8 mouse cellular contexts compared by ENCODE assay signal in the genomic region with DNA sequence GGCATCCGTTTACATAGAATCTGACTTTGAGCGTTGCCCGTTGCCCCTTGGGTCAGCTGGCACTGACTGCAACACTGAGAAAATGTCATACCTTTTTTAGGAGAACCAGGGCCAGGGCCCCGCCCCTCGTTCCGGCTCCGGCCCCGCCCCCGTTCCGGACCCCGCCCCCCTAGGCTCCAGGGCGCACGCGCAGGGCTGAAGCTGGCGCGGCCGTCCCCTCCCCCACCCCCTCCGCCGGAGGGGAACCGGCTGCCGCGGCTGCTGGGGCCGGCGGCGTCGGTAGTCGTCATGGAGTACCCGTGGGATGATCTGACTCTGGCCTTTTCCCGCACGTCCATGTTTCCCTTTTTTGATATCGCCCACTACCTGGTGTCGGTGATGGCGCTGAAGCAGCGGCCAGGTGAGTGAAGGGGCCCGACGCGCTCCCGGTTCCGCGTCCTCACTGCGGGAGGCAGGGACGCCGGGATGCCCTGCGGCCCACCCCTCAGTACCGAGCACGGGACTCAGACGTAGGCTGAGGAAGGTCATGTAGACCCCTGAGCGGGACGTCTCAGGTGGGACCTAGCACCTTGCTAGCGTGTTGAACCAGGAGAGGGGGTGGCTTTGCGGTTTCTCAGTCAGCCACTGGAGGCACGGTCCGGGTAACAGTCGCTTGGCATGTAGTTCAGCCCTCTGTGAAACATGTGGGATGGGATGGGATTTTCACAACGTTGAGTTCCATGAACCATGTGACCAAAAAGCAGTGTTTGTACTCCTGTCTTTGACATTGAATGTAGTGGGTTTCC. TPM values are rescaled to one million over a fixed set of nuclear protein-coding genes. Genes with fewer than 3 reads are reported as not detected.
A peak's percentile ranks its signal among the peaks of the same experiment; 100 is the strongest.
DNase-seq lines count a peak whose midpoint lies in the region; ATAC-seq and TF ChIP-seq lines count a peak whose summit lies in the region.

A gene (plus strand): TSS at position 225 of the 785 bp plus-strand sequence.

- H3K4me2 ChIP-seq in forebrain, embryonic 16.5 days (ENCODE audit: low read length), result peak within 1 kb of the TSS; percentile 81

- TF ChIP-seq EP300 in MEL (IDR thresholded peaks at IDR 0.05; ENCODE audit: low read depth in 1 of 2, low read length in 2 of 2), result no peak

- peak within 1 kb of the TSS; percentile 97 to 100 for H3K4me3 ChIP-seq in MEL (ENCODE audit: control insufficient read depth in 1 of 2, insufficient read depth in 1 of 2, low read depth in 2 of 2, low read length in 2 of 2)
- H3K4me3 ChIP-seq in forebrain, embryonic 16.5 days (replicated peaks; ENCODE audit: low read length), result peak within 1 kb of the TSS; percentile 98

- peak; percentile 89 for ATAC-seq in forebrain, embryonic 16.5 days

- peak within 1 kb of the TSS; percentile 74 for H3K9ac ChIP-seq in MEL (ENCODE audit: control insufficient read depth, low read depth, low read length, poor library complexity, severe bottlenecking)
- peak within 1 kb of the TSS; percentile 88 for H3K9ac ChIP-seq in forebrain, embryonic 16.5 days (replicated peaks; ENCODE audit: low read depth, low read length)

- peaks cover 0 to 6% of the 10 kb centered on the region in 2 experiments; a peak in 2 of 4 replicates for H3K36me3 ChIP-seq in MEL (ENCODE audit: control insufficient read depth in 1 of 2, insufficient read depth in 2 of 2, low read length in 2 of 2)
- no peaks in the 10 kb centered on the region for H3K36me3 ChIP-seq in forebrain, embryonic 16.5 days (ENCODE audit: control insufficient read depth, insufficient read depth)

- peaks cover 5 to 6% of the 10 kb centered on the region in 2 experiments; a peak in 3 of 4 replicates for H3K4me1 ChIP-seq in MEL (ENCODE audit: control insufficient read depth in 1 of 2, insufficient read depth in 2 of 2, low read length in 2 of 2)
- H3K4me1 ChIP-seq in forebrain, embryonic 16.5 days (replicated peaks; ENCODE audit: control insufficient read depth, insufficient read depth, low read length), result peaks cover 5% of the 10 kb centered on the region; the same call in 1 of the 2 replicates

- TF ChIP-seq RAD21 in MEL (IDR thresholded peaks at IDR 0.05; ENCODE audit: low read depth, low read length), result no peak

- no peaks in the 10 kb centered on the region; a peak in 1 of 4 replicates for H3K27me3 ChIP-seq in MEL (ENCODE audit: control insufficient read depth in 1 of 2, insufficient read depth in 2 of 2, low read length in 2 of 2)
- no peaks in the 10 kb centered on the region for H3K27me3 ChIP-seq in forebrain, embryonic 16.5 days (replicated peaks; ENCODE audit: control insufficient read depth, insufficient read depth, low read length)

- WGBS in forebrain, embryonic 16.5 days, result under 1% methylated on average over 53 of the region's 55 CpGs

- peak; percentile 52 to 62; a peak in 2 of 4 replicates for TF ChIP-seq POLR2A in MEL (IDR thresholded peaks at IDR 0.05; ENCODE audit: control insufficient read depth in 1 of 2, insufficient read depth in 1 of 2, low read depth in 1 of 2, low read length in 2 of 2, poor library complexity in 1 of 2)

- no peak for TF ChIP-seq CTCF in MEL (IDR thresholded peaks at IDR 0.05 in 2 of 3, conservative IDR thresholded peaks at IDR 0.05 in 1 of 3; ENCODE audit: control insufficient read depth in 1 of 3, insufficient read depth in 1 of 3, low read depth in 2 of 3, low read length in 3 of 3, poor library complexity in 1 of 3, severe bottlenecking in 1 of 3)

- peaks cover 4% of the 10 kb centered on the region for H3K79me2 ChIP-seq in MEL (ENCODE audit: control insufficient read depth, insufficient read depth, low read length, poor library complexity)

- peak within 1 kb of the TSS; percentile 49 for H3K27ac ChIP-seq in MEL (ENCODE audit: control insufficient read depth, low read depth, low read length)
- peak within 1 kb of the TSS; percentile 50; the same call in 1 of the 2 replicates for H3K27ac ChIP-seq in forebrain, embryonic 16.5 days (ENCODE audit: low read length)

- no peaks in the 10 kb centered on the region for H3K9me3 ChIP-seq in MEL (replicated peaks; ENCODE audit: insufficient read depth, low read length)
- no peaks in the 10 kb centered on the region for H3K9me3 ChIP-seq in forebrain, embryonic 16.5 days (ENCODE audit: control insufficient read depth, low read length)

- peak; percentile 81 for DNase-seq in MEL (ENCODE audit: low read depth, low spot score)
- peak; percentile 73 to 86 for DNase-seq in cerebellum, adult 18-20 months
- peak; percentile 87 for DNase-seq in heart, postnatal 4 days
- peak; percentile 68 to 82 for DNase-seq in layer of hippocampus, postnatal 10 days (ENCODE audit: low spot score in 2 of 2)
- DNase-seq in lung, postnatal 10 days, result peak; percentile 65
- DNase-seq in ovary, postnatal 14 days (ENCODE audit: low spot score), result peak; percentile 59
- peak; percentile 81 for DNase-seq in thymus, postnatal 14 days

TF ChIP-seq in MEL, 35 proteins besides CTCF, POLR2A, EP300 and RAD21:
- TF ChIP-seq TBP (IDR thresholded peaks at IDR 0.05; ENCODE audit: low read depth, low read length) (0 out of 2 replicates have a peak, but pooled peaks have one; percentile 30), GABPA (IDR thresholded peaks at IDR 0.05; ENCODE audit: low read depth, low read length) (no peak), ZNF384 (IDR thresholded peaks at IDR 0.05; ENCODE audit: low read depth, low read length) (no peak), BHLHE40 (IDR thresholded peaks at IDR 0.05; ENCODE audit: borderline replicate concordance, low read depth, low read length) (0 out of 2 replicates have a peak, but pooled peaks have one; percentile 15), USF1 (IDR thresholded peaks at IDR 0.05; ENCODE audit: low read depth, low read length) (peak; percentile 61; the same call in 1 of the 2 replicates), NRF1 (IDR thresholded peaks at IDR 0.05; ENCODE audit: insufficient read depth, low read depth, low read length, poor library complexity, severe bottlenecking) (peak; percentile 83), GATA1 (IDR thresholded peaks at IDR 0.05; ENCODE audit: low read depth, low read length) (no peak), MEF2A (IDR thresholded peaks at IDR 0.05; ENCODE audit: extremely low read depth, insufficient replicate concordance, low read depth, low read length, poor library complexity, severe bottlenecking) (no peak), MYB (IDR thresholded peaks at IDR 0.05; ENCODE audit: low read depth, low read length) (no peak), E2F4 (IDR thresholded peaks at IDR 0.05; ENCODE audit: borderline replicate concordance, low read depth, low read length) (no peak), MAX (IDR thresholded peaks at IDR 0.05; ENCODE audit: low read length) (peak; percentile 23), NELFE (IDR thresholded peaks at IDR 0.05; ENCODE audit: low read depth, low read length) (no peak; the same call in 1 of the 2 replicates), TCF12 (IDR thresholded peaks at IDR 0.05; ENCODE audit: low read depth, low read length) (no peak), MYC (IDR thresholded peaks at IDR 0.05; ENCODE audit: low read depth, low read length) (no peak), MXI1 (IDR thresholded peaks at IDR 0.05; ENCODE audit: low read depth, low read length) (peak; percentile 86), SIN3A (IDR thresholded peaks at IDR 0.05; ENCODE audit: low read length) (no peak; the same call in none of the 2 replicates), ZKSCAN1 (IDR thresholded peaks at IDR 0.05; ENCODE audit: low read depth, low read length) (no peak), RCOR1 (IDR thresholded peaks at IDR 0.05; ENCODE audit: low read depth, low read length) (no peak), MAZ (IDR thresholded peaks at IDR 0.05; ENCODE audit: low read depth, low read length) (peak; percentile 35; the same call in 1 of the 2 replicates), USF2 (IDR thresholded peaks at IDR 0.05; ENCODE audit: borderline replicate concordance in 1 of 2, insufficient read depth in 1 of 2, low read depth in 1 of 2, low read length in 2 of 2) (no peak), UBTF (IDR thresholded peaks at IDR 0.05; ENCODE audit: borderline replicate concordance, insufficient read depth, low read depth, low read length) (no peak), CHD2 (IDR thresholded peaks at IDR 0.05; ENCODE audit: low read length) (peak; percentile 45; the same call in 1 of the 2 replicates), ELF1 (IDR thresholded peaks at IDR 0.05; ENCODE audit: low read depth, low read length) (0 out of 2 replicates have a peak, but pooled peaks have one; percentile 22), SMC3 (IDR thresholded peaks at IDR 0.05; ENCODE audit: low read depth, low read length) (no peak), ZC3H11A (IDR thresholded peaks at IDR 0.05; ENCODE audit: low read depth, low read length) (no peak), JUND (IDR thresholded peaks at IDR 0.05; ENCODE audit: low read depth, low read length) (no peak), TAL1 (IDR thresholded peaks at IDR 0.05; ENCODE audit: low read length) (no peak), ZMIZ1 (IDR thresholded peaks at IDR 0.05; ENCODE audit: low read depth, low read length) (0 out of 2 replicates have a peak, but pooled peaks have one; percentile 54), POLR2AphosphoS2 (IDR thresholded peaks at IDR 0.05; ENCODE audit: low read length) (no peak), HCFC1 (IDR thresholded peaks at IDR 0.05; ENCODE audit: low read depth, low read length) (peak; percentile 64), ETS1 (IDR thresholded peaks at IDR 0.05; ENCODE audit: low read depth, low read length) (peak; percentile 35; the same call in 1 of the 2 replicates), CHD1 (IDR thresholded peaks at IDR 0.05; ENCODE audit: low read depth, low read length) (no peak), POLR2AphosphoS5 (IDR thresholded peaks at IDR 0.05; ENCODE audit: borderline replicate concordance, low read depth, low read length) (no peak), KAT2A (conservative IDR thresholded peaks at IDR 0.05; ENCODE audit: low read depth, low read length) (no peak), MAFK (IDR thresholded peaks at IDR 0.05; ENCODE audit: borderline replicate concordance, low read depth, low read length) (no peak)

RNA-seq across cellular contexts. Expression of the gene that starts here (rescaled TPM):
- 3.1 and 3.9 TPM in 2 replicates for total RNA-seq in MEL (2012; rRNA removed)
- 1 to 10 TPM in 1 of 2 experiments, not detected in 1; 5.9 TPM for polyA plus RNA-seq in MEL (2012; ENCODE audit: insufficient read depth in 1 of 2, insufficient read length in 2 of 2, low read depth in 1 of 2, low replicate concordance in 2 of 2, missing spikeins in 1 of 2)
- polyA plus RNA-seq in forebrain, embryonic 16.5 days (2015; fragmentation: Nextera tagmentation; extraction: Ambion mirVana), result 6.8 and 8.0 TPM in 2 replicates
- total RNA-seq in heart, postnatal 4 days (2021), result 10 to 100 TPM; 12.0 to 12.5 TPM
- total RNA-seq in layer of hippocampus, postnatal 10 days (2021), result 10 to 100 TPM; 12.8 to 13.0 TPM

Comparison
In these comparisons a context has a peak if more than half of its experiments do, and no peak if none do; other contexts are left out.
1. Peak in every context shown above with its lines: DNase-seq, ATAC-seq, H3K4me3 ChIP-seq and H3K27ac ChIP-seq.